Mouse (Mus musculus): Measurements from ENCODE around the gene Hormad2.

GRCm38 (mm10) chr11:4489207-4489606 lies 48.3 kb upstream of the Hormad2 start:
- TF ChIP-seq MYC (IDR thresholded peaks at IDR 0.05; ENCODE audit: low read depth, low read length) (no peak), RCOR1 (conservative IDR thresholded peaks at IDR 0.05; ENCODE audit: low read depth, low read length) (peak; percentile 4; the same call in 1 of the 2 replicates), CTCF (conservative IDR thresholded peaks at IDR 0.05 in 1 of 2, IDR thresholded peaks at IDR 0.05 in 1 of 2; ENCODE audit: low read depth in 2 of 2, low read length in 2 of 2) (no peak), ZMIZ1 (IDR thresholded peaks at IDR 0.05; ENCODE audit: low read depth, low read length) (no peak), POLR2A (IDR thresholded peaks at IDR 0.05; ENCODE audit: low read depth, low read length) (no peak), ZKSCAN1 (IDR thresholded peaks at IDR 0.05; ENCODE audit: borderline replicate concordance, low read depth, low read length) (no peak), UBTF (IDR thresholded peaks at IDR 0.05; ENCODE audit: low read depth, low read length) (no peak; the same call in 1 of the 2 replicates), BHLHE40 (IDR thresholded peaks at IDR 0.05; ENCODE audit: low read depth, low read length) (no peak), IRF4 (IDR thresholded peaks at IDR 0.05; ENCODE audit: low read depth, low read length) (no peak), ZNF384 (IDR thresholded peaks at IDR 0.05; ENCODE audit: low read depth, low read length) (no peak), MAX (IDR thresholded peaks at IDR 0.05; ENCODE audit: low read length) (no peak; the same call in 1 of the 2 replicates), SMC3 (IDR thresholded peaks at IDR 0.05; ENCODE audit: low read depth, low read length) (peak; percentile 8; the same call in 1 of the 2 replicates)

All from CH12.LX (cell line).